Mouse (Mus musculus) adrenal gland, adult (tissue): ENCODE data around the gene Pgd.
"Not testable (repeated sequence)": the region's sequence is repeated elsewhere in the genome, so short reads cannot be mapped to it uniquely, and the experiment has no call there.

Experiments
- DNase-seq, 2 experiments: peaks; one replicate each; pipeline ENCODE4 v3.0.0; 2022 to 2023; ENCODE audit warnings: low spot score in 1 of 2; ENCODE audit not compliant: inconsistent age in 2 of 2

The Pgd gene

DNA sequence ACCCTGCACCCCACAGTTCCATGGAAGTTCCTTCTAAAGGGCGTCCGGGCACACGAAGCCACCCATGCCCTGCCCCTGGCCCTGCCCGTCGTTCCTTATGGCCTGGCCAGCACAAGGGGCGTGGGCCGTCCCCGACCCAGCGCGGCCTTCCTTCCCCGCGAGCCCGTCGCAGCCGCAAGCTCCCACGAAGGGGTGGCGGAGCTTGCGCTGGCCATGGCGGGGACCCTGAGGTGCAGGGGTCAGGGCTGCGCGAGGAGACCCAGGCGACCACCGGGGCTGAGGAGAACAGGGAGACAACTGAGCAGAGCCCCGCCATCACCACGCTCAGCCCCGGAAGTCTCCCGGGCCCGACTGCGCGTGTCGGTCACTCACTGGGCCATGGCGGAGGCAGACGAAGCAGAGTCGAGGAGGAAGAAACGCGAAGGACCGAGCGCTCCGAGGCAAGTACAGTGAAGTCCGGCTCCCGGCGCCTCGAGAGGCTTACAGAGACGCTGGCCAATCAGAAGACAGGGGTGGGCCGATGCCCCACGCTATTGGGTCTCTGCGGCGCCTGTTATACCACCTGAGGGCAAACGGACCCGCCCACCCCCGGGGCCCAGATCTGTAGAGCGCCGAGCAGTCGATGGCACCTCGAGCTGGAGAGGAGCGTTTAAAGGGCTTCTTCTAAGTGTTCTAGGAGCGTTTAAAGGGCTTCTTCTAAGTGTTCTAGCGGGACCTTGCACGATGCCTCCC is at the start of gene Pgd:
Pgd (minus strand) TSS at position 557 of the 732 bp plus-strand sequence.
- DNase-seq, result peak; percentile 97 to 99

DNA sequence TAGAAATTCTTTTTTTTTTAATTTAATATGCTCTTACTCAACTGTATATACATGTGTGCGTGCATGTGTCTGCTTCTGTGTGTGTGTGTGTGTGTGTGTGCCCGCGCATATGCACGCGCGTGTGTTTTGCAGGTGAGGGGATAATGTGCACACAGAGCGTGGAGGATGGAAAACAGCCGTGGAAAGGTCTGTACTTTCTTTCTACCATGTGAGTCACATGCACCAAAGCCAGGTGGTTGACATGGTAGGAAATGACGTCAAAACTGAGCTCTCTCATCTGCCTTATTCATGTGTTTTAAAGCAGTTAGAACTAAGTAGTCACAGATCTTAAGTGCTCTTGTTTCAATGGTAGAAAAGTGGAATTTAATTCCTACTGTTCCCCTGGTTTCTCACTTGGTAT is 49.4 kb upstream of the Pgd start:
- DNase-seq, result no peak

DNA sequence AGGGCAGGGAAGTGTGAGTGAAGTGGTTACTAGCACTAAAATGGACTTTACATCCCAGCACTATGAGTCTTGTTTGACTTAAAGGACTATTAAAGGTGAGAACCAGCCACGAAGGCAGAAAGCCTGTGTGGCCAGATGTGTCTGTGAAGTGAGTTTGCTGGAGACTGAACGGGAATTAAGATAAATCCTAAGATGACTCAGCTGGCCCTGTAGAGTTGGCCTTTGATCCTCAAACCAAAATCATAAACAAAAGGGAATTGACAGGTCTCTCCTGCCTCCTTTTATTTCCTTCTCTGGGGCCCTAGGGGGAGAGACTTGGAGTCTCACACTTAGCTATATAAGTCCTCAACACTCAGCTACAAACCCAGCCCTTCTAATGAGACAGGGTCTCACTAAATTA is 48.8 kb upstream of the Pgd start:
- peak; percentile 23 to 73 for DNase-seq

DNA sequence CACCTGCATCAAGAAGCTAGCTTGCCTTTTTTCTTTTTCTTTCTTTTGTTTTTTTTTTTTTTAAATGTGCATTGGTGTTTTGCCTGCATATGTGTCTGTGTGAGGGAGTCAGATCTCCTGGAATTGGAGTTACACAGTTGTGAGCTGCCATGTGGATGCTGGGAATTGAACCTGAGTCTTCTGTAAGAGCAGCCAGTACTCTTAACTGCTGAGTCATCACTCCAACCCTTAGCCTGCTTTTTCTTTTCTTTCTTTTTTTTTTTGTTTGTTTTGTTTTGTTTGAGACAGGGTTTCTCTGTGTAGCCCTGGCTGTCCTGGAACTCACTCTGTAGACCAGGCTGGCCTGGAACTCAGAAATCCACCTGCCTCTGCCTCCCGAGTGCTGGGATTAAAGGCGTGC is 47.9 kb upstream of the Pgd start:
- DNase-seq, result not testable (repeated sequence)

DNA sequence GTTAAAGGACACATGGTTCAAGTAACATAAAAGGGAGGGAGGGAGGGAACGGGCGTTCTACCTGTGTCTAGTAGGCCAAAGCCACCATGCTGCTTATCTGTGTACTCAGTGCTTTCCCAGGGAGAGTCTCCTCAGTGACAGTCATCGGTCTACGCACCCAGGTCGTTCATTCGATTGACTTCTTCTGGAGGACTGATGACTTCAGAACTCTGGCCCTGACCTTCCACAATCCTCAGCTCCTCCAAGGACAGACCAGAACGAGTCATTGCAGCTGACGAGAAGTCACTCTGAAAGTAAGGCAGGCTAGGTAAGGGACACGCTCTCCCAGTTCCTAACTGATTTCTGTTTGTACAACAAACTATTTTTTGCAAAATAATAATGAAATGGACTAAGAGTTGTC is 46.9 kb upstream of the Pgd start:
- DNase-seq, result peak; percentile 76 to 81

DNA sequence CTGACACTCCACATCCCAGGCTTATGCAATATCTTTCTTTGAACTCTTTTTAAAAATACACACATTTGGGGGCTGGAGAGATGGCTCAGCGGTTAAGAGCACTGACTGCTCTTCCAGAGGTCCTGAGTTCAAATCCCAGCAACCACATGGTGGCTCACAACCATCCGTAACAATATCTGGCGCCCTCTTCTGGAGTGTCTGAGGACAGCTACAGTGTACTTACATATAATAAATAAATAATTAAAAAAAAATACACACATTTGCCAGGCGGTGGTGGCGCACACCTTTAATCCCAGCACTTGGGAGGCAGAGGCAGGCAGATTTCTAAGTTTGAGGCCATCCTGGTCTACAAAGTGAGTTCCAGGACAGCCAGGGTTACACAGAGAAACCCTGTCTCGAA is 44.9 kb upstream of the Pgd start:
- not testable (repeated sequence) for DNase-seq

DNA sequence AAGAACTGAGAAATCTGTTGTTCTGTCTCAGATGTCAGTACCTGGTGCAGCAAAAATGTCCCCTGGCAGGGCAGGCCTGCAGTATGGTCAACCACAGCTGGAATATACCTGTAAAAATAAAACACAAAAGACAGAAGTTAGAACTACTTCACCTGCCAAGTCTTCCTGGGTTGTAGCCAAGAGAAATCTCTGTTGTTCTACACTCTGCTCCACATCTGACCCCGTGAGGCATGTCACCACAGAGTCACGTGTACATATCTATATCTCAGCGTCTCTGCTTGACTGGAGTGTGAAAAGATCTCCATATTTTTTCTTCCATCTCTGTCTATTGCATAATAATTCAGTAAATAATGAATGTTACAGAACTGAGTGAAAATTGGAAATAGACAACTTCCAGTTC is 35.9 kb upstream of the Pgd start:
- no peak for DNase-seq

DNA sequence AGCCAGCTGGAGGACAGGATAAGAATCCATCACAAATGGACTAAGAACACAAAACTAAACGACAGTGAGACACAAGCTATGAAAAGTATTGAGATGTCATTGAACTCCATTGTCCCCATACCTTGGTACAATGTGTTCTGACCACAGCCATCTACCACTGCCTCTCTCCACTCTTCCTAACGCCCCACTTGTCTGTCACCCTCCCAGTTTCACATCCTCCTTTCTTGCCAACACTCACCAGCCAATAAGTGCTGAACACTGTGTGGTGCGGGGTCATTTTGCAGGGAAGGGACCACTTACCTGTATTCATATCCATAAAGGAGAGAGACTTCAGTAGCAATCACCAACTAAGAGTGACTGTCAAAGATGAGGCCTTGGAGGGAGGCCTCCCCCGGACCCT is 34.5 kb upstream of the Pgd start:
- DNase-seq, result no peak

DNA sequence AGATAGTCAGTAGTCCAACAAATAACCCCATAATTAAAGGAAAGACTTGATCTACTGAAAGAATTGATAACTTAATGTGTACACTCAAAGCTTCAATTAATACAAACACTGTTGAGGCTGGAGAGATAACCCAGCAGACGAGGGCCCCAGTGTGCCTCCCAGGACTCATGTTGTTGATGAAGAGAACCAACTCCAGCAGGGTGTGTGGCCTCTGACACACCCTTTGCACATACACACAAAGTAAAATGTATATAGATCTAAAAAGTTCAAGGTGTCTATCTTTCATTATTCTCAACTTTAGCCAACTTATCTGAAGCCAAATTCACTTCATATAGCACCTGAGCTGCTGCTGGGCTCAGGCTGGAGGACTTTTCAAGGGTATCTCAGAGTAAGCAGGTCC is 30.6 kb upstream of the Pgd start:
- no peak for DNase-seq

DNA sequence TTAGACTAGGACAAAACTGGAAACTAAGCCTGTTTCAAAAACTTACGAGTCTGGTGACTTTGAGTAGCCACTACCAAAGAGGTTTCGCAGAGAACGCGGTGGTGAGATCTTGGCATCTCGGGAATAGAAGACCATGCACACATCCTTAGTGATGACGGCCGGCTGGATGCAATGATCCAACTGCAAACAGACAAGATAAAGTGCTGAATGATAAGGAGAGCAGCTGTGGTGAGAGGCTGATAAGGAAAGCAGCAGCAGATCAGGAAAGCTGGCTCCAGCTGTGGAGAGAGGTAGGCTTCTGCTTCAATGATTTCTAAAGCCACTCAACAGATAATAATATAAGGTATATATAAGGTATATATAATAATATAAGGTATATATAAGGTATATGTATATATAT is 24.5 kb upstream of the Pgd start:
- DNase-seq, result no peak

DNA sequence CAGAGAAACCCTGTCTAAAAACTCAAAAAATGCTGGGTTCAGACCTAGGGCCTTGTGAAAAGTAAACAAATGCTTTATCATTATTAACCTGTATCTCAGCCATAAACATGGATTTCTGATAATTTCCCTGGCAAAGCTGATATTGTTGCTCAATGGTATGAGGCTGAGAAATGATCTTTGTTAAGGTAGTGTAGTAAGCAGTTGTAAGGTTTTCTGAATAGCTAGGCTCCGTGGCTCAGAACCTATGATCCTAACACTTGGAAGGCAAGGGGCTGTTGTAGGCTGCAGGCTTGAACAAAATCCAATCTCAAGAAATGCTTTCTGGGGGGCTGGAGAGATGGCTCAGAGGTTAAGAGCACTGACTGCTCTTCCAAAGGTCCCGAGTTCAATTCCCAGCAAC is 22.0 kb upstream of the Pgd start:
- no peak for DNase-seq

DNA sequence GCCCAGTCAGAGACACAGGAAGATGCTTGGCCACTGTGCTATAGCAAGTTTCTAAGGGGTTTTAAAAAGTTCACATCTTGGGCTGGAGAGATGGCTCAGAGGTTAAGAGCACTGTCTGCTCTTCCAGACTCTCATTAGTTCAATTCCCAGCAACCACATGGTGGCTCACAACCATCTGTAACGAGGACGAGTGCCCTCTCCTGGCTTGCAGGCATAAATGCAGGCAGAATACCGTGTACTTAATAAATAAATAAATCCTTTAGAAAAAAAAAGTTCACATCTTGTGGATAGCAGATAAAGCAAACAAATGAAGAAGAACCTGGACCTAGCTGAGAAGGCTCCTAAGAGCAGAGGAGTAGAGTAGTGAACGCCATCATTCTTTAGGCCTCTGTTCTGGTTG is 16.2 kb upstream of the Pgd start:
- DNase-seq, result peak in 1 of 2 experiments; percentile 53

DNA sequence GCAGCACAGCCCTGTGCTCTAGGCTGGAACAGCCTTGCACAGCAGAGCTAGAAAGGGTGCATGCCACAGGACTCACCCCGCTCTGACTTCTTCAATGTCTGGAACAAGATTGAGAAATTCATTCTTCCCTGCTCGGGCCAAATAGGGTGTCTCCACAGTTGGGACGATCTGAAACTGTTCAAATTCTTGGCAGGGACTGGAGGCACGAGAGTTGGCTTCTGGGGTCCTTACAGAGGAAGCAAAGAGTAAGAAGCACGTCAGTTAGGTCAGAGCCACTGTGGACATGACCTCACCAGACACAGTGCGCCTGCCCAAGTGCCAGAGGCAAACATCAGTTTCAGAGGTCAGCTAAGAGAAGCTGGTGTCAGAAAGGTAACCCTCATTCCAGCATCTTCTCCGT is 15.6 kb upstream of the Pgd start:
- peak in 1 of 2 experiments; percentile 58 for DNase-seq

DNA sequence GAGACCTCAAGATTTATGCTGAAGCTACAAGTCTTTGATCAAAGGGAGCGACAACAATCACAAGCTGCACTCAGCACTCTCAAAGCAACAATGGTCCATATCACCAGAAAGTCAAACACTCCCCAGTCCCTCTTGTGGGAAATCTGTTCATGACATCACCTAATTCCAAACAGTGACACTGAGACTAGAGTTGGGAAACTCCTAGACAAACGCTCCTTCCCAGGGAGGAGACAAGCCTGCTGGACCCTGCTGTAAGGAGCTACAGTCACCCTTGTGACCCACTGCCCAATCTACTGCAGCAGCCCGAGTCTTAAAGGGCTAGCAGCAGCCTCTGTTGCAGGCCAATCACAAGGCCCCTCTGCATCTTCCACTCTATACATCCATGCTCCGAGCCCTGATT is 13.0 kb upstream of the Pgd start:
- no peak for DNase-seq

DNA sequence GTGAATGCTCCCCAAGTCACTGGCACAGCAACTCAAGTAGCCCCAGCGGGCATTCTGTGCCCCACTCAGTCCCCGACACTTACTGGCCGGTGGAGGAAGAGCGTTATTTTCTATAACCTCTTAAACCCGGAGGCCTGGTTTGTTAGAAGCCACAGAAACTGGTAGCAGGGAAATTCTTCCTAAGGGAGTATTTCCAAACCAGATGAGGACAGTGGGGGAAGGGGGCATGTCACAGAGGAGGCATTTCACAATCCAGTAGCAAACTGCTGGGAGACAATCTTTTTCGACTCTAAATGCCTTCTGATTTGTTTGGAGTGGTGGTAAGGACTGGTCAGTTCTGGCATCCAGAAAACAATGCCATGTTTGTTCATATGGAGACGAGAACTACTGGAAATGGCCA is 12.6 kb upstream of the Pgd start:
- DNase-seq, result peak in 1 of 2 experiments; percentile 58

DNA sequence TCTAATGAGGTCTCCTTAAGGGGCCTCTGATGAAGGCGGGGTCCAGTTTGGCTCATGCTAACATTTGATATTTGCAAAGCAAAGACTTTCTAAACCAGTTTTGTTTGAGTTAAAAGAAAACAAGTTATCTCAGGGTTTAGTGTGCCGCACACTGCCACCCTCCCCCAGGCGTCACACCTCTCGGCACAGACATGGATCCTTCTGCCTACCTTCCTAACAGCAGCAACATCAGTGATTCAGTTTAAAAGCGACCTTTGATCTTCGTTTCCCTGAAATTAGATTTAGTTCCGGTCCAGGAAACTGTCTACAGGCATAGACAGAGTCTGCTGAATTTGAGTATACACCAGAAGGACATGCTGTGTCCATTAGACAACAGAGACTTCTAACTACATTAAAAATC is 11.8 kb upstream of the Pgd start:
- no peak for DNase-seq

DNA sequence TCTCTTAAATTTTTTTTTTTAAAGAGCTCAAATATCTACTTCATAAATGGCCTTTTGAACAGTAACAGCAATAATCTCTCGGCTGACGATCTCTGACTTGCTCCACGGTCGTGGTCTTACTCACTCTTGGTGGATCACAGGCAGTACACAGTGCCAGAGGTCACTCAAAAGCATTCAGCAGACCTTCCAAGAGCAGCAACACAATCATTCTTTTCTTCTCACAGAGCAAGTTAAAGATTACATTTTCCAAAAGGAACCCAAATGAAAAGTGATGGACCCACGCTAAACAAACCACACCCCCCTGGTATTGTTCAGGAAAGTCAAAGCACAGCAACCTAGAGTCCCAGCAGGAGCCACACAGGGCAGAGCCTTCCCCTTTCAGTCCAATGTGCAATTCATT is 10.5 kb upstream of the Pgd start:
- DNase-seq, result peak in 1 of 2 experiments; percentile 68

DNA sequence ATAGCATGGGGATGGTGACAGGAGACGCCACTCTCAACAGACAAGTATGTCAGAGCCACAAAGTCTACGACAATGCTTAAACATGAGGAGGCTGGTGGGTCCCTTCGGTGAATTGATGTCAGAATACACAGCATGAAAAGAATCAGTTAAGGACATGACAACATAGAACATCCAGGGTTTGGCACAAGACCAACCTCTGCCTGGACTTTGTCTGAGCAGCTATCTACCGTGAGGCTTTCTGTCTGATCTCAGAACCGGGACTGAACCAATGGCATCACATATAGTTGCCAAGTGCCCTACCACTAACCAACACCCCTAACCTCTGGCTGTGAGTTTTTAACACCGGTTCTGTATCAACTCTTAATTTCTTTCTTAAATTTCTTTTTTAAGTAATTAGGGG is 10.1 kb upstream of the Pgd start:
- DNase-seq, result no peak

DNA sequence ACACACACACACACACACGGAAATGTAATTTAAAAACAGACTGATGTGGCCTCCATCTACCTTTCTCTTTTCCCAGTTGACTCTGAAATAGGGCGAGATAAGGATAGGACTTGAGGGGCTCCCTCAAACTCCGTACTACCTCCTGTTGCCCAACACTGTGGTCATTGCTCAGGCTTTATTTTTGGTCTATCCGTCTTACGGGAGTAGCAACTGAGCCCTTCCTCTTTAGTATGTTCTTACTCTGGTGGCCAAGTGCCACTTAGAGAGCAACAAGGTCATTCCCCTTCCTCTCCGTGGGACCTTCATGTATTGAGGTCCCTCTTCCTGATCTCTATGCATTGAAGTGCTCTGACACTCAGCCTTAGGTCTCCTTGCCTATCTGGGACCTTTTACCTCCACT is 7.1 kb upstream of the Pgd start:
- DNase-seq, result no peak

DNA sequence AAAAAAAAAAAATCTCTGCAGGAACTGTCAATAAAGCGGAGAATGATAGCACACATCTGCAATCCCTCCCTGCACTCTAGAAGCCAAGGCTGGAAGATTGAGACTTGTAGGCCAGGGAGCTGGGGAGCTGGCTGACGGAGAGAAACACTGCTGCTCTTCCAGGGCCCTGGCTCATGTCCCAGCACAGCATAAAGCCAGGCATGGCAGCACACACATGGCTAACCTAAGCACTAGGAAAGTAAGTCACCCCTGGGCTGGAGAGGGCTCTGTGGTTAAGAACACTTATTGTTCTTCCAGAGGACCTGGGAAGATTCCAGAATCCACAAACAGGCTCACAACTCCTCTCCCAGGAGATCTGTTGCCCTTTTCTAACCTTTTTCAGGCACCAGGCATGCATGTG is 6.1 kb upstream of the Pgd start:
- DNase-seq, result peak in 1 of 2 experiments; percentile 63

DNA sequence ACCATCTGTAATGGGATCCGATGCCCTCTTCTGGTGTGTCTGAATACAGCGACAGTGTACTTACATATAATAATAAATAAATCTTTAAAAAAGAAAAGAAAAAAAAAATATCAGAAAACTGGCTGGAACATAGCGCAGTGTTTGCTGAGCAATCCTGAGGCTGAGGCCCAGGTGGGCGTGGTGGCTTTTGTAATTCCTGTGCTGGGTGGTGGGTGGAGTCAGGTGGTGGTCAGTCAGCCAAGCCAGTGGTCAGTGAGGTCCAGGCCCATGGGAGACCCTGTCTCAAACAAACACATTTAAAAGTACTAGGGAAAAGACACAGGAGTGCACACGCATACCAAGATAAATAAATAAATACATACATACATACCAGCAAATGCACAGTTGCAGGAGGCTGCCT is 5.5 kb upstream of the Pgd start:
- DNase-seq, result peak in 1 of 2 experiments; percentile 63

DNA sequence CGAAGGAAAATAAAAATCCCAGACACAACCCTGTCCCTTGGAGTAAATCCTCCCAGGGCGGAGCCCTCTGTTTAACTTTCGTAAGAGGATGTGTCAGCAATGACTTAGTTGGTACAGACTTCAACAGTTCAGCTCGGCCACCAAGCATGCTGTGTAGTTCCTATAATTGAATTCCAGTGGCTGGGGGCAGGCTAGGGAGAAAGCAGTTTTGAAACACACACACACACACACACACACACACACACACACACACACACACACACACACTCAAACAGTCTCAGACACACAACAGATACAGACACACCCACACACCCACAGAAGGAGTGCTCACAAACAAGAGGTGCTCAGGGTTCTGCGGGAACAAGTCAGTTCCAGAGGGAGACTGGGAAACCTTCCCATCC is 5.0 kb upstream of the Pgd start:
- peak in 1 of 2 experiments; percentile 80 for DNase-seq

DNA sequence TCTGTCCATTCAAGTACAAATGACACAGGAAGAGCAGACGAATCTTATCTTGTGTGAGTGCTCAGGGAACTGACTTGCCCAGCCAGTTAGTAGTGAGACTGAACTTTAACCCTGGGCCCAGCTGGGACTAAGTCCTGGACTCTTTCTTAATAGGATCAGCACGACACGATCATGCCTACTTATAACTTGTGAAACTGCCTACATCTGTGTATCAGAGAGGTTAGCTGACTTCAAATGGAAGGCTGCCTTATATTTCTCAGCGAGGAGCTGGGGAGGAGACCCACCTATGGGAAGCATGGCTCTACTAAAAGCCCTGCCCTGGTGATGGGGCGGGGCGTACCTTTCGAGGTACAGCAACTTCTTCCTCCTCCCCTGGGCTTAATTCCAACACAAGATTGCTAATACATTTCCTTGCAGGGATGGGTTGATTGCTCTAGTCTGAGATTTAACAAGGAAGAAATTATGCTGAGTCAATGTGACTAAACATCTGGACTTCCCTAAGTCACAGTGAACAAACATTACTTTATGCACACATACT is 3.9 kb upstream of the Pgd start:
- DNase-seq, result peak in 1 of 2 experiments; percentile 82
